In the genomic region with DNA sequence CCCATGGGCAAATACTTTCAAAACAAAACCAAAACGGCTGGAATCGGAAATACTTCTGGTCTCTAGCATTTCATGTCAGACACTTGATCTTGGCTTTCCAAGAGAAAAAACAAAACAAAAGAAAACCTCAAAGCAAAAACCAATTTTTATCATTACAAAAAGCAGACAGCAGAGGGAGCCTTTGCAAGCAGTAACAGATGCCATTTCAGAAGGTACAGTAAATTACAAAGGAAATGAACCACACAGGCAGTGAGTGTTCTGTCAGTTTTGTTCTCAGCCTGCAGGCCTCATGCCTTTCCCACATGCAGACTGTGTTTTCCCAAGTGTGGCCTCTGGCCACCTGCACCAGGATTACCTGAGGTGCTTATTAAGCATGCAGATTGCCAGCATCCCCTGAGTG, we compare ENCODE assay signal across 11 mouse cellular contexts. TPM values are rescaled to one million over a fixed set of nuclear protein-coding genes. Genes with fewer than 3 reads are reported as not detected.
DNase-seq lines count a peak whose midpoint lies in the region; ATAC-seq and TF ChIP-seq lines count a peak whose summit lies in the region.
"Had no signal": no experiment of that assay in that cellular context is flagged by ENCODE, and none has a peak within 500 bp of the region (broad histone marks: within the 10 kb centered on the region; RNA-seq: fewer than 3 reads in every experiment).

No protein-coding gene starts in this region.

- DNase-seq in embryo, embryonic 11 days = peak; percentile 29
- DNase-seq in embryo, embryonic 9.5 days (ENCODE audit: extremely low spot score) = no peak
- DNase-seq in liver, embryonic 14.5 days (ENCODE audit: low read depth in 3 of 3, low spot score in 3 of 3) = no peak
- peak; percentile 31 for DNase-seq in adipocyte (ENCODE audit: low spot score)
- peak; percentile 76 for DNase-seq in midbrain, embryonic 14.5 days
- no peak for DNase-seq in spleen, adult 12 weeks (ENCODE audit: low spot score)
- DNase-seq: kidney, adult 11 months had no signal

- H3K36me3 ChIP-seq in liver, embryonic 14.5 days (replicated peaks; ENCODE audit: control insufficient read depth, insufficient read depth, low read depth) = peaks cover 43% of the 10 kb centered on the region
- H3K36me3 ChIP-seq in liver, embryonic 12.5 days = peaks cover 90% of the 10 kb centered on the region
- peaks cover 65% of the 10 kb centered on the region for H3K36me3 ChIP-seq in midbrain, embryonic 14.5 days (ENCODE audit: control insufficient read depth, insufficient read depth, low read length)

- H3K9me3 ChIP-seq in liver, embryonic 14.5 days (ENCODE audit: control insufficient read depth, low read length) = no peaks in the 10 kb centered on the region
- no peaks in the 10 kb centered on the region for H3K9me3 ChIP-seq in liver, embryonic 12.5 days (replicated peaks)
- no peaks in the 10 kb centered on the region for H3K9me3 ChIP-seq in midbrain, embryonic 14.5 days (ENCODE audit: control insufficient read depth, low read length)
- H3K9me3 ChIP-seq: G1E; midbrain, embryonic 12.5 days had no signal

- H3K4me1 ChIP-seq in liver, embryonic 14.5 days (replicated peaks; ENCODE audit: control insufficient read depth in 2 of 2, insufficient read depth in 2 of 2, low read length in 1 of 2) = no peaks in the 10 kb centered on the region
- no peaks in the 10 kb centered on the region for H3K4me1 ChIP-seq in liver, embryonic 12.5 days
- no peaks in the 10 kb centered on the region for H3K4me1 ChIP-seq in midbrain, embryonic 14.5 days (ENCODE audit: control insufficient read depth, insufficient read depth, low read length)
- H3K4me1 ChIP-seq: midbrain, embryonic 12.5 days had no signal

- 68% methylated on average over 2 of the region's 2 CpGs for WGBS in liver, embryonic 14.5 days (ENCODE audit: insufficient replicate concordance)
- 73% methylated on average over 2 of the region's 2 CpGs for WGBS in liver, embryonic 12.5 days (ENCODE audit: insufficient replicate concordance)
- WGBS in midbrain, embryonic 14.5 days = 91% methylated on average over 2 of the region's 2 CpGs

- no peak overlapping the region for H3K4me3 ChIP-seq in liver, embryonic 14.5 days (ENCODE audit: insufficient read depth in 1 of 2, low read depth in 2 of 2, low read length in 2 of 2)
- no peak overlapping the region for H3K4me3 ChIP-seq in liver, embryonic 12.5 days
- H3K4me3 ChIP-seq in midbrain, embryonic 14.5 days (replicated peaks; ENCODE audit: low read depth, low read length) = no peak overlapping the region
- H3K4me3 ChIP-seq: midbrain, embryonic 12.5 days had no signal

- no peak overlapping the region for H3K27ac ChIP-seq in liver, embryonic 14.5 days
- no peak overlapping the region for H3K27ac ChIP-seq in liver, embryonic 12.5 days
- H3K27ac ChIP-seq in midbrain, embryonic 14.5 days (replicated peaks; ENCODE audit: low read depth, low read length) = 0 out of 2 replicates have a peak overlapping the region, but pooled peaks have one; percentile 14
- H3K27ac ChIP-seq: midbrain, embryonic 12.5 days had no signal

- H3K4me2 ChIP-seq in liver, embryonic 14.5 days (ENCODE audit: low read depth) = no peak overlapping the region
- no peak overlapping the region for H3K4me2 ChIP-seq in liver, embryonic 12.5 days
- no peak overlapping the region for H3K4me2 ChIP-seq in midbrain, embryonic 14.5 days (ENCODE audit: low read length)
- H3K4me2 ChIP-seq: midbrain, embryonic 12.5 days had no signal

- no peak for TF ChIP-seq EP300 in liver, embryonic 14.5 days (IDR thresholded peaks at IDR 0.05; ENCODE audit: low read depth)

- H3K27me3 ChIP-seq in liver, embryonic 14.5 days (ENCODE audit: control insufficient read depth, insufficient read depth, low read length) = no peaks in the 10 kb centered on the region
- H3K27me3 ChIP-seq in liver, embryonic 12.5 days (replicated peaks) = no peaks in the 10 kb centered on the region
- no peaks in the 10 kb centered on the region for H3K27me3 ChIP-seq in midbrain, embryonic 14.5 days (ENCODE audit: control insufficient read depth, insufficient read depth, low read length)
- H3K27me3 ChIP-seq: midbrain, embryonic 12.5 days had no signal

- no peak for ATAC-seq in liver, embryonic 14.5 days (ENCODE audit: insufficient read depth)
- no peak for ATAC-seq in liver, embryonic 12.5 days
- no peak for ATAC-seq in midbrain, embryonic 14.5 days (ENCODE audit: low FRiP score, low TSS enrichment)
- ATAC-seq in erythroid progenitor cell, adult 5-6 weeks (replicated peaks; ENCODE audit: low FRiP score, poor library complexity, severe bottlenecking) = no peak

- H3K9ac ChIP-seq in liver, embryonic 14.5 days (replicated peaks) = no peak overlapping the region
- H3K9ac ChIP-seq in liver, embryonic 12.5 days = no peak overlapping the region
- no peak overlapping the region for H3K9ac ChIP-seq in midbrain, embryonic 14.5 days (replicated peaks; ENCODE audit: low read length)
- H3K9ac ChIP-seq: midbrain, embryonic 12.5 days had no signal

- TF ChIP-seq CTCF in liver, embryonic 14.5 days (IDR thresholded peaks at IDR 0.05; ENCODE audit: low read depth) = peak; percentile 46

RNA-seq across cellular contexts. Expression of a gene that starts 1.2 kb away (rescaled TPM):
- not detected in 2 replicates for polyA plus RNA-seq in liver, embryonic 14.5 days (2012; rRNA removed)
- polyA plus RNA-seq in liver, embryonic 14.5 days (2014; fragmentation: Nextera tagmentation; extraction: Ambion mirVana) = 0.30 TPM in 1 of 2 replicates, not detected in the other
- polyA plus RNA-seq in liver, embryonic 12.5 days (2016; fragmentation: Nextera tagmentation; extraction: Ambion mirVana) = not detected in 2 replicates
- polyA plus RNA-seq in midbrain, embryonic 14.5 days (2014; fragmentation: Nextera tagmentation; extraction: Ambion mirVana) = 0.84 TPM in 1 of 2 replicates, not detected in the other
- not detected in 2 replicates for total RNA-seq in erythroid progenitor cell, adult 5-6 weeks (2015; ENCODE audit: low replicate concordance)
- total RNA-seq in erythroid progenitor cell, adult 5-6 weeks (2017; ENCODE audit: low replicate concordance) = 3.3 TPM in 1 of 2 replicates, not detected in the other
- total RNA-seq: G1E had no signal
- polyA plus RNA-seq: G1E had no signal

RNA-seq across cellular contexts. Expression of a gene that starts 21.9 kb away (rescaled TPM):
- 83.2 and 101 TPM in 2 replicates for polyA plus RNA-seq in liver, embryonic 14.5 days (2012; rRNA removed)
- polyA plus RNA-seq in liver, embryonic 14.5 days (2014; fragmentation: Nextera tagmentation; extraction: Ambion mirVana) = 107 and 108 TPM in 2 replicates
- 207 and 222 TPM in 2 replicates for polyA plus RNA-seq in liver, embryonic 12.5 days (2016; fragmentation: Nextera tagmentation; extraction: Ambion mirVana)
- 192 and 216 TPM in 2 replicates for polyA plus RNA-seq in midbrain, embryonic 14.5 days (2014; fragmentation: Nextera tagmentation; extraction: Ambion mirVana)
- total RNA-seq in erythroid progenitor cell, adult 5-6 weeks (2015; ENCODE audit: low replicate concordance) = 91.5 and 119 TPM in 2 replicates
- total RNA-seq in erythroid progenitor cell, adult 5-6 weeks (2017; ENCODE audit: low replicate concordance) = 60.7 and 90.5 TPM in 2 replicates

RNA-seq across cellular contexts. Expression of a gene that starts 55.6 kb away (rescaled TPM):
- polyA plus RNA-seq in liver, embryonic 14.5 days (2012; rRNA removed) = 12.4 and 14.1 TPM in 2 replicates
- 20.4 and 21.7 TPM in 2 replicates for polyA plus RNA-seq in liver, embryonic 14.5 days (2014; fragmentation: Nextera tagmentation; extraction: Ambion mirVana)
- 39.1 and 39.2 TPM in 2 replicates for polyA plus RNA-seq in liver, embryonic 12.5 days (2016; fragmentation: Nextera tagmentation; extraction: Ambion mirVana)
- 67.7 and 77.4 TPM in 2 replicates for polyA plus RNA-seq in midbrain, embryonic 14.5 days (2014; fragmentation: Nextera tagmentation; extraction: Ambion mirVana)
- total RNA-seq in erythroid progenitor cell, adult 5-6 weeks (2015; ENCODE audit: low replicate concordance) = 8.3 and 26.0 TPM in 2 replicates
- 2.0 and 15.0 TPM in 2 replicates for total RNA-seq in erythroid progenitor cell, adult 5-6 weeks (2017; ENCODE audit: low replicate concordance)

Comparison
In these comparisons a context has a peak if more than half of its experiments do, and no peak if none do; other contexts are left out.
1. DNase-seq: peak in embryo, embryonic 11 days (single experiment), adipocyte (single experiment) and midbrain, embryonic 14.5 days (single experiment); none in embryo, embryonic 9.5 days (single experiment), liver, embryonic 14.5 days (0 of 3) and spleen, adult 12 weeks (single experiment).